Mouse (Mus musculus) intestine, embryonic 16.5 days (tissue): Measurements from ENCODE around the gene Gatad2a. TPM values are rescaled to one million over a fixed set of nuclear protein-coding genes. Genes with fewer than 3 reads are reported as not detected.
A peak's percentile ranks its signal among the peaks of the same experiment; 100 is the strongest.

ENCODE experiments used
- ATAC-seq: fragments of 200-750 bp; cut with Nextera tagmentation; 2 replicates; pipeline ENCODE4 v1.8.0; 2017; ENCODE audit warnings: moderate TSS enrichment, moderate library complexity
- H3K27ac ChIP-seq: fragments of 300-500 bp; sonication (generic); 2 replicates; pipeline ENCODE4 v1.5.1; 2014; ENCODE audit warnings: mild to moderate bottlenecking, low read length
- H3K27me3 ChIP-seq: fragments of 300-500 bp; sonication (generic); replicated peaks from 2 replicates; pipeline ENCODE4 v1.6.1; 2014; ENCODE audit warnings: low read length, control low read depth, mixed read lengths; ENCODE audit not compliant: control insufficient read depth, insufficient read depth
- H3K36me3 ChIP-seq: fragments of 300-500 bp; sonication (generic); 2 replicates; pipeline ENCODE4 v1.6.1; 2014; ENCODE audit warnings: low read length, control low read depth; ENCODE audit not compliant: control insufficient read depth, insufficient read depth
- H3K4me1 ChIP-seq: fragments of 300-500 bp; sonication (generic); 2 replicates; pipeline ENCODE4 v1.6.1; 2014; ENCODE audit warnings: low read length, control low read depth, mixed read lengths; ENCODE audit not compliant: control insufficient read depth, insufficient read depth
- H3K4me2 ChIP-seq: fragments of 300-500 bp; sonication (generic); 2 replicates; pipeline ENCODE4 v1.6.1; 2014; ENCODE audit warnings: low read depth, low read length, control low read depth
- H3K4me3 ChIP-seq: fragments of 300-500 bp; sonication (generic); 2 replicates; pipeline ENCODE4 v1.5.1; 2014; ENCODE audit warnings: mild to moderate bottlenecking, low read length
- H3K9ac ChIP-seq: fragments of 300-500 bp; sonication (generic); 2 replicates; pipeline ENCODE4 v1.6.1; 2014; ENCODE audit warnings: low read depth, low read length
- H3K9me3 ChIP-seq: fragments of 300-500 bp; sonication (generic); 2 replicates; pipeline ENCODE4 v1.6.1; 2016; ENCODE audit warnings: low read length, control low read depth; ENCODE audit not compliant: control insufficient read depth
- WGBS: fragments of 180-500 bp; shearing (Covaris S2); extraction: QIAGEN DNeasy Blood & Tissue Kit; methylation state at CpG from one replicate; pipeline ENCODE4 v1.1.7; 2014; 5-methylcytosine and 5-hydroxymethylcytosine counted together
- polyA plus RNA-seq: library from polyadenylated mRNA; unstranded; fragments of >200 nt; fragmentation: Nextera tagmentation; extraction: Ambion mirVana; gene quantifications from 2 replicates; pipeline ENCODE4 v1.2.1, GENCODE M21; 2015

The Gatad2a gene
- polyA plus RNA-seq, 1 experiment from 2014 or later, result 36.0 TPM

DNA sequence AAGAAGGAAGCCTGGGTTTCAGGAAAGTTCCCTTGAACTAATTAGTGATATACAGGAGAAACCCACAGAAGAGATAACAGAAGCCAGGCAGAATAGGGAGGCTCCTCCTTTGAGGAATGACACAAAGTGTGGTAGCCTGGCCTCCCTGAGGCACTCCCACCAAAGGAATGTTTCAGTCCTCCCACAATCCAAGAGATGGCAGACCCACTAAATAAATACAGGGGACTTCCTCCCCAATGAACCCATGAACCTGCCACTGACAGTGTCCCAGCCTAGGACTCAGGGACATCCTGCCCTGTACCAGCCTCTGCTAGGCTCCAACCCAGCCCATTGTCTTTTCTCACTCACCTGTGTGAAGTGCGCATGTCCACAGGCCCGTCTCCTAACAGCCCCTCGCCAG lies 60.8 kb downstream of the Gatad2a start:
- ATAC-seq, result peak; percentile 46; the same call in 1 of the 2 replicates
- Histone ChIP-seq H3K9ac (no peak overlapping the region), H3K27ac (peak overlapping the region; percentile 59), H3K9me3 (no peaks in the 10 kb centered on the region), H3K4me3 (no peak overlapping the region), H3K36me3 (peaks cover 8% of the 10 kb centered on the region; the same call in 1 of the 2 replicates), H3K27me3 (no peaks in the 10 kb centered on the region), H3K4me1 (peaks cover 43% of the 10 kb centered on the region), H3K4me2 (no peak overlapping the region)
- WGBS, result 78% methylated on average over 3 of the region's 3 CpGs

DNA sequence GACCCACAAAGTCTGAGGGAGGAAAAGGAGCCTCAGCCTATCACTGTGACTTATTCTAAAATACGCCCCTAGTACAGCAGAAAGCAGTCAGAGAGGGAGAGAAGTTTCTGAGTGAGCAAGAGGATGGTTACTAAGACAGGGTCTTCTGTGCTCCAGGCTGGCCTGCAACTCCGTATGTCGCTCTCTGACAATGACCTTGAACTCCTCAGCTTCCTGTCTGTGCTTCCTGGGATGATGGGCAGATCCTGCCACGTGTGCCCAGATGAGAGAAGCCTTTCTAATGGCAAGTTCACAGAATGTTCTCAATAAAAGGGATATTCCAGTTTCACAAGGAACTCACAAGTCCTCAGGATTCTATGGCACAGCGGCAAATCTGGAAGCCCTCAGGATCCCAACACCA lies 61.6 kb downstream of the Gatad2a start:
- H3K36me3 ChIP-seq, result peaks cover 8% of the 10 kb centered on the region; the same call in 1 of the 2 replicates
- ATAC-seq, result no peak
- H3K27ac ChIP-seq, result no peak overlapping the region
- H3K9me3 ChIP-seq, result no peaks in the 10 kb centered on the region
- H3K4me3 ChIP-seq, result no peak overlapping the region
- peaks cover 34% of the 10 kb centered on the region for H3K4me1 ChIP-seq
- no peaks in the 10 kb centered on the region for H3K27me3 ChIP-seq
- 78% methylated on average over 5 of the region's 5 CpGs for WGBS
- H3K9ac ChIP-seq, result no peak overlapping the region
- no peak overlapping the region for H3K4me2 ChIP-seq

DNA sequence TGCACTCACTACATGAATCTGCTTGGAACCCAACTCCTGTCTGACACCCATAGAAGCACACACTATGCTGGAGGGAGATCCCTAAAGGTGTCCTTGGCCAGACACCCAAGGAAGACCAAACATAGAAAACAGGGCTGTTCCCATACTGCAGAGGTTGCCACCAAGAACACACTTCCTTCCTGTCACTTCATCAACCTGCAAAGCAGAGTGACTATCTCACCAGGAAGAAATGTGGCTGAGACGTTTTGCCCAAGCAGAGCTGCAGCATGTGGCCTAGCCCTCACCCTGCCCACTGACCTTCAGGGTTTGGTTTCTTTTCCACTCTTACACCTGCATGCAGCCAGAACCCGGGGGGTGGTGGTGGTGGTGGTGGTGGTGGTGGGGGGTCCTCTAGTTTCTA lies 62.4 kb downstream of the Gatad2a start:
- no peak overlapping the region for H3K4me2 ChIP-seq
- H3K9ac ChIP-seq, result no peak overlapping the region
- H3K4me3 ChIP-seq, result no peak overlapping the region
- WGBS, result 54% methylated on average over 2 of the region's 2 CpGs
- H3K9me3 ChIP-seq, result no peaks in the 10 kb centered on the region
- peaks cover 8% of the 10 kb centered on the region; the same call in 1 of the 2 replicates for H3K36me3 ChIP-seq
- H3K27ac ChIP-seq, result no peak overlapping the region
- H3K27me3 ChIP-seq, result no peaks in the 10 kb centered on the region
- H3K4me1 ChIP-seq, result peaks cover 31% of the 10 kb centered on the region
- no peak for ATAC-seq

DNA sequence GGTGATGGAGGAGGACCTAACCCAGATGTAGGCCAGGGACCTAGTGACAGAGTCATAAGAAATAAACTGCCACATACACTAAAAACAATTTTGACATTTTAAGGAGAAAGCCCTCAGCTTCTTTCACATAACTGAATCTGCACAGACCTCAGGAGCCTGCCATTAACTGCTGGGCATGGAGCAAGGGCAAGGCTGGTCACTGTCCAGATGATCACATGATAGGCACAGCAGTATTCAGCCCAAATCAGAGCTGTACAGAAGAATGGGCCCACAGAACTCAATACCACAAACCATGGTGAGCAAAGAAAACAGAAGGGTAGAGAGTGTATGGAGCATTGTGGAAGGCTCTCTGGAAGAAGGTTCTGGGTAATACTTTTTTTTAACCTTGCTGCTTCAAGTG lies 69.3 kb downstream of the Gatad2a start:
- Histone ChIP-seq H3K27ac (no peak overlapping the region), H3K4me2 (no peak overlapping the region), H3K4me3 (no peak overlapping the region), H3K27me3 (no peaks in the 10 kb centered on the region), H3K36me3 (no peaks in the 10 kb centered on the region), H3K9ac (no peak overlapping the region), H3K9me3 (no peaks in the 10 kb centered on the region), H3K4me1 (0 out of 2 replicates have a peak, but pooled peaks cover 2% of the 10 kb centered on the region)
- ATAC-seq, result no peak

GRCm38 (mm10) chr8:69923986-69924385 lies 72.2 kb downstream of the Gatad2a start:
- H3K36me3 ChIP-seq, result no peaks in the 10 kb centered on the region
- no peak overlapping the region for H3K27ac ChIP-seq
- no peak overlapping the region for H3K4me2 ChIP-seq
- H3K9me3 ChIP-seq, result no peaks in the 10 kb centered on the region
- H3K27me3 ChIP-seq, result no peaks in the 10 kb centered on the region
- 75% methylated on average over 1 of the region's 1 CpGs for WGBS
- H3K9ac ChIP-seq, result no peak overlapping the region
- ATAC-seq, result no peak
- no peak overlapping the region for H3K4me3 ChIP-seq
- peaks cover 19% of the 10 kb centered on the region for H3K4me1 ChIP-seq

- Histone ChIP-seq H3K27me3 (no peaks in the 10 kb centered on the region), H3K4me2 (no peak overlapping the region), H3K4me1 (peaks cover 16% of the 10 kb centered on the region), H3K27ac (peak overlapping the region; percentile 62), H3K9ac (peak overlapping the region; percentile 16; the same call in 1 of the 2 replicates), H3K4me3 (no peak overlapping the region), H3K36me3 (peaks cover 13% of the 10 kb centered on the region), H3K9me3 (no peaks in the 10 kb centered on the region)
- ATAC-seq, result no peak
- 94% methylated on average over 2 of the region's 2 CpGs for WGBS
Observed at GRCm38 (mm10) chr8:69921141-69921540, 75.0 kb downstream of the Gatad2a start.

- 36% methylated on average over 11 of the region's 11 CpGs for WGBS
Observed at GRCm38 (mm10) chr8:69919876-69920662, 76.1 kb downstream of the Gatad2a start.

DNA sequence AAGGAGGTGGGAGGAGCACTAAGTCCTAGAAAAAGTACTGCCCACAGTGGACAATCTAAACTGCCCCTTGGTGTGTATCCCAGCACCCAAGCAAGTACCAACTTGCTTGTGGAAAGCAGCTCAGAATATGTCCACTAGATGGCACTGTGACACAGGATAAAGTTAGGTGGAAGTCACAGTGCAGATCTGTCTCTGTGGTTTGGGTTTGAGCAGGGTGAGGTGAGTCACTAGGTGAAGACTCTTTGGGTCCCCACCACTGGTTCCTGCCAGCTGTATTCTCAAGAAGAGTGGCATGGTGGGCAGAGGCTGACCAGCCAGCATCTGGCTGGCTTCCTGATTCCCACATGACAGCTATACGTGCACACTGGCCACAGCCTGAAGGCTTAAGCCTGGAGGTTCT lies 77.2 kb downstream of the Gatad2a start:
- Histone ChIP-seq H3K4me1 (peaks cover 16% of the 10 kb centered on the region), H3K27me3 (no peaks in the 10 kb centered on the region), H3K9me3 (no peaks in the 10 kb centered on the region), H3K9ac (no peak overlapping the region), H3K27ac (0 out of 2 replicates have a peak overlapping the region, but pooled peaks have one; percentile 48), H3K36me3 (peaks cover 29% of the 10 kb centered on the region), H3K4me3 (no peak overlapping the region), H3K4me2 (no peak overlapping the region)
- ATAC-seq, result peak; percentile 50
- WGBS, result 55% methylated on average over 1 of the region's 1 CpGs

More at GRCm38 (mm10) chr8:69919876-69920662, 76.1 kb downstream of the Gatad2a start:
- Histone ChIP-seq H3K27me3 (no peaks in the 10 kb centered on the region), H3K9ac (no peak overlapping the region), H3K4me3 (no peak overlapping the region), H3K9me3 (no peaks in the 10 kb centered on the region), H3K4me1 (peaks cover 16% of the 10 kb centered on the region), H3K27ac (peak overlapping the region; percentile 62), H3K4me2 (peak overlapping the region; percentile 19; the same call in 1 of the 2 replicates), H3K36me3 (peaks cover 21% of the 10 kb centered on the region)
- peak; percentile 68 for ATAC-seq

DNA sequence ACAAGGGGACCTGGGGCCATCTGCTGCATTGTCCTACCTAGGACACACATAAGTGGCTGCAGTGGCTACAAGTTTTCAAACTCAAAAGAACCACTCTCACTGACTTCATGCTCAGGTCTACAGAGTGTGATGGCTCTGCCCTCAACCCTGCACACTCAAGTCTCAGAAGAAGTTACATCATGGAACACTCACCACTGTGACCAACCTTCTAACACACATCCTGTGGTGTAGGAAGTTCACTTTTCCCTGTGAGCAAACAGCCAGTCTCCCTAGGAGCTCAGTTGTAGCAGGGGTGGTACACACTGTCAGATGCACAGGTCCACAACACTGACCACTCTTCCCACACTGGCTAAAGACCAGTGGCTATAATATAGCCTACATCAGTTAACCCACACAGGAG lies 77.7 kb downstream of the Gatad2a start:
- H3K36me3 ChIP-seq, result peaks cover 33% of the 10 kb centered on the region
- no peak overlapping the region for H3K4me2 ChIP-seq
- H3K9ac ChIP-seq, result no peak overlapping the region
- H3K9me3 ChIP-seq, result no peaks in the 10 kb centered on the region
- H3K27me3 ChIP-seq, result no peaks in the 10 kb centered on the region
- 0 out of 2 replicates have a peak, but pooled peaks have one; percentile 12 for ATAC-seq
- H3K4me1 ChIP-seq, result peaks cover 16% of the 10 kb centered on the region
- H3K4me3 ChIP-seq, result no peak overlapping the region
- no peak overlapping the region for H3K27ac ChIP-seq
